Mouse (Mus musculus) hindbrain, embryonic 11.5 days (tissue): ENCODE data around the gene Rai2. TPM values are rescaled to one million over a fixed set of nuclear protein-coding genes. Genes with fewer than 3 reads are reported as not detected.

Experiments used
- ATAC-seq: fragments of 200-750 bp; cut with Nextera tagmentation; 2 replicates; pipeline ENCODE4 v1.8.0; 2017; ENCODE audit warnings: mild to moderate bottlenecking, moderate TSS enrichment, moderate library complexity; ENCODE audit not compliant: low FRiP score
- DNase-seq: peaks from one replicate; pipeline ENCODE4 v3.0.0-alpha.2; 2015; ENCODE audit warnings: low spot score
- H3K27ac ChIP-seq: fragments of 300-500 bp; sonication (generic); 2 replicates; pipeline ENCODE4 v1.5.1; 2014; ENCODE audit warnings: mild to moderate bottlenecking, low read depth, low read length
- H3K27me3 ChIP-seq: fragments of 300-500 bp; sonication (generic); 2 replicates; pipeline ENCODE4 v1.6.1; 2014; ENCODE audit warnings: mild to moderate bottlenecking, low read length, moderate library complexity, mixed read lengths; ENCODE audit not compliant: control insufficient read depth, insufficient read depth
- H3K36me3 ChIP-seq: fragments of 300-500 bp; sonication (generic); 2 replicates; pipeline ENCODE4 v1.6.1; 2014; ENCODE audit warnings: mild to moderate bottlenecking, low read length, moderate library complexity, mixed read lengths; ENCODE audit not compliant: control insufficient read depth, insufficient read depth
- H3K4me1 ChIP-seq: fragments of 300-500 bp; sonication (generic); replicated peaks from 2 replicates; pipeline ENCODE4 v1.6.1; 2014; ENCODE audit warnings: low read length, mixed read lengths; ENCODE audit not compliant: control insufficient read depth, insufficient read depth
- H3K4me2 ChIP-seq: fragments of 300-500 bp; sonication (generic); replicated peaks from 2 replicates; pipeline ENCODE4 v1.6.1; 2014; ENCODE audit warnings: mild to moderate bottlenecking, low read depth, low read length
- H3K4me3 ChIP-seq: fragments of 300-500 bp; sonication (generic); 2 replicates; pipeline ENCODE4 v1.5.1; 2014; ENCODE audit warnings: low read depth, low read length
- H3K9ac ChIP-seq: fragments of 300-500 bp; sonication (generic); 2 replicates; pipeline ENCODE4 v1.6.1; 2014; ENCODE audit warnings: low read depth, low read length
- H3K9me3 ChIP-seq: fragments of 300-500 bp; sonication (generic); 2 replicates; pipeline ENCODE4 v1.6.1; 2016; ENCODE audit warnings: low read length; ENCODE audit not compliant: control insufficient read depth
- WGBS: fragments of 180-500 bp; shearing (Covaris S2); extraction: QIAGEN DNeasy Blood & Tissue Kit; methylation state at CpG from one replicate; pipeline ENCODE4 v1.1.7; 2014; 5-methylcytosine and 5-hydroxymethylcytosine counted together
- polyA plus RNA-seq: library from polyadenylated mRNA; unstranded; fragments of >200 nt; fragmentation: Nextera tagmentation; extraction: Ambion mirVana; gene quantifications from 2 replicates; pipeline ENCODE4 v1.2.1, GENCODE M21; 2014

Gene Rai2
- polyA plus RNA-seq, 1 experiment from 2014 or later: 8.6 TPM

DNA sequence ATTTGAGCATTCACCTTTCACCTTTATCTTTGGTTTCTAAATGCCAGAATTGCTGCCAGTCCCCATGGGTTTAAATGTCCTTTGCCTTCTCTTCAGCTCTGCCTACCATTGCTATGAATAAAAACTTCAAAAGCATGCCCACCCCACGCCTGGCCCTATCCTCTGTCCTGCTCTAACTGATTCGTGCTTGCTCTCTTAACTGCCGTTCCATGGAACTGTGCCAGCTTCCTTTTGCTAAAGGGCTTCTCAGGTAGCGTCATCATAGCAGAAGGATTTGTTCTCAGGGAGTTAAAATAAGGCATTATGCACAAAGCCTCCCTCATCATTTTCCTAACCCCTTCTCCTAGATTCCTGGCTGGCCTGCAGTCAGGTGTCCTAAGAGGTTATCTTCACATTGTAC is 11.6 kb downstream of the Rai2 start:
- H3K9ac ChIP-seq: no peak overlapping the region
- H3K4me2 ChIP-seq: no peak overlapping the region
- WGBS: 83% methylated on average over 4 of the region's 4 CpGs
- no peaks in the 10 kb centered on the region for H3K36me3 ChIP-seq
- H3K27me3 ChIP-seq: peaks cover 19% of the 10 kb centered on the region
- ATAC-seq (no peak), DNase-seq (no peak)
- no peak overlapping the region for H3K27ac ChIP-seq
- no peak overlapping the region for H3K4me3 ChIP-seq
- no peaks in the 10 kb centered on the region for H3K9me3 ChIP-seq
- H3K4me1 ChIP-seq: no peaks in the 10 kb centered on the region

- DNase-seq (no peak), ATAC-seq (no peak)
- Histone ChIP-seq H3K27me3 (peaks cover 24% of the 10 kb centered on the region), H3K36me3 (no peaks in the 10 kb centered on the region), H3K4me1 (no peaks in the 10 kb centered on the region), H3K27ac (no peak overlapping the region), H3K4me3 (no peak overlapping the region), H3K9me3 (no peaks in the 10 kb centered on the region), H3K4me2 (no peak overlapping the region), H3K9ac (no peak overlapping the region)
Observed at GRCm38 (mm10) chrX:161730026-161730425, 13.2 kb downstream of the Rai2 start.

DNA sequence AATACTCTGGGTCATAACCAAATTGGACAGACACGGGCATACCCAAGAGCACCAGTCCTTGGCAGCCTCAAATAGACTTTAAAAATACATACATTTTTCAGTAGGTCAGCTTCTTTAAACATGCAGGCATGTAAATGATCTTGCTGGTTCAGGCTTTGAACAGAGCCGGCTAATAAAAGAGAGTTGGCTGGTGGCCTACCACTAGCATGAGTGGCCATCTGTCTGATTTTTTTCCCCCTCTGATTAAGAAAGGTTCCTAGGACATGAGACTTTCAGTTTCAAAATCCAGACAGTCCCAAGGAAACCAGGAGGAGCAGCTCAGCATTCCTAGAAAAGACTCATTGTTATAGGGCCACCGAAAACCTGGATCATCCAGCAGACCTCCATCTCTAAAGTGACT is 15.0 kb downstream of the Rai2 start:
- H3K4me1 ChIP-seq: no peaks in the 10 kb centered on the region
- no peak overlapping the region for H3K4me3 ChIP-seq
- no peaks in the 10 kb centered on the region for H3K9me3 ChIP-seq
- WGBS: 75% methylated on average over 3 of the region's 3 CpGs
- no peak overlapping the region for H3K4me2 ChIP-seq
- ATAC-seq (no peak), DNase-seq (no peak)
- H3K27me3 ChIP-seq: peaks cover 16% of the 10 kb centered on the region
- no peaks in the 10 kb centered on the region for H3K36me3 ChIP-seq
- no peak overlapping the region for H3K9ac ChIP-seq
- no peak overlapping the region for H3K27ac ChIP-seq

- H3K27me3 ChIP-seq: peaks cover 14% of the 10 kb centered on the region
- H3K27ac ChIP-seq: no peak overlapping the region
- no peak for DNase-seq
- H3K4me1 ChIP-seq: no peaks in the 10 kb centered on the region
- H3K9me3 ChIP-seq: no peaks in the 10 kb centered on the region
- no peaks in the 10 kb centered on the region for H3K36me3 ChIP-seq
- ATAC-seq: no peak
- 82% methylated on average over 12 of the region's 12 CpGs for WGBS
- H3K4me3 ChIP-seq: no peak overlapping the region
- H3K9ac ChIP-seq: no peak overlapping the region
- H3K4me2 ChIP-seq: no peak overlapping the region
Observed at GRCm38 (mm10) chrX:161733581-161734309, 16.9 kb downstream of the Rai2 start.

GRCm38 (mm10) chrX:161734310-161734676 is 17.4 kb downstream of the Rai2 start:
- ATAC-seq (no peak), DNase-seq (no peak)
- WGBS: 89% methylated on average over 4 of the region's 4 CpGs
- Histone ChIP-seq H3K9ac (no peak overlapping the region), H3K36me3 (no peaks in the 10 kb centered on the region), H3K4me3 (no peak overlapping the region), H3K4me1 (no peaks in the 10 kb centered on the region), H3K4me2 (no peak overlapping the region), H3K27me3 (peaks cover 14% of the 10 kb centered on the region), H3K27ac (no peak overlapping the region), H3K9me3 (no peaks in the 10 kb centered on the region)

DNA sequence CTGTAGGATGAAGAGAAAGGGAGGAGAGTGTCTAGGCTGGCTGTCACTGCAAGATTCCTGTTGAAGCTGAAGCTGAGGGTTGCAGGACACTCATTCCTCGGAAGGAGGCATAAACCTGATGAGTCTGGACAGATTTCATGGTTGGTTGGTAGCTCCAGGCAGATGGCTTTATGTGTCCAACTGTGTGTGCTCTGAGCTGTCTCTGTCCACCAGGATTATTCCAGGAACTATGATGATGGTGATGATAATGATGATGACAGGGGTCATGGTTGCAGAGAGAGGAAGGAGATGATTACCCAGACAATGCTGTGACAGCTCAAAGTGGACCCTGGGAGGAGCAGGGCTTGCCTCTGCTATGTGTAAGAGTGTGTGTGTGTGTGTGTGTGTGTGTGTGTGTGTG is 22.5 kb downstream of the Rai2 start:
- H3K9ac ChIP-seq: no peak overlapping the region
- peaks cover 9% of the 10 kb centered on the region; the same call in 1 of the 2 replicates for H3K27me3 ChIP-seq
- H3K36me3 ChIP-seq: no peaks in the 10 kb centered on the region
- 81% methylated on average over 1 of the region's 1 CpGs for WGBS
- ATAC-seq (no peak), DNase-seq (no peak)
- H3K4me1 ChIP-seq: no peaks in the 10 kb centered on the region
- H3K4me3 ChIP-seq: no peak overlapping the region
- no peak overlapping the region for H3K4me2 ChIP-seq
- no peaks in the 10 kb centered on the region for H3K9me3 ChIP-seq
- H3K27ac ChIP-seq: no peak overlapping the region

DNA sequence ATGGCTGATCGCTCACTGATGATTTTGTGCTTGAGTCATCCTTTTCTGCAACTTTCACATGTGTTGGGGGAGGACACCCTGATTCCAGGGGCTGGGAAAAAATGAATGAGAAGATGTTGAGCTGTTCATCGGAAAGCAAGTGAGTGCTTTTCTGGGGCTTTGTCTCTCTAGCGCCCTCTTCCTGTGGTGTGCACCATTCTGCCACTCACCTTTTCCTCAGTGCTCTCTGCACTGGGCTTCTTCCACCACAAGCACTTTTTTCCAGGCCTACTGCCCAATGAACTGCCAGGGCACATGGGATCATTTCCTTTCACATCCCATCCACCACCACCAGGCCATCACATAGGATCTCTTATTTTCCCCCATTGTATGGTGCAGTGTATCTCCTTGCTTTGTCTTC is 26.2 kb downstream of the Rai2 start:
- Histone ChIP-seq H3K9me3 (no peaks in the 10 kb centered on the region), H3K4me1 (no peaks in the 10 kb centered on the region), H3K27me3 (peaks cover 13% of the 10 kb centered on the region; the same call in 1 of the 2 replicates), H3K4me2 (no peak overlapping the region), H3K36me3 (no peaks in the 10 kb centered on the region), H3K9ac (no peak overlapping the region), H3K27ac (no peak overlapping the region), H3K4me3 (no peak overlapping the region)
- DNase-seq (no peak), ATAC-seq (no peak)
- 66% methylated on average over 3 of the region's 3 CpGs for WGBS

- peaks cover 13% of the 10 kb centered on the region; the same call in 1 of the 2 replicates for H3K27me3 ChIP-seq
- 91% methylated on average over 3 of the region's 3 CpGs for WGBS
- no peak for ATAC-seq
Observed at GRCm38 (mm10) chrX:161745296-161745695, 28.4 kb downstream of the Rai2 start.

GRCm38 (mm10) chrX:161747337-161747736 is 30.5 kb downstream of the Rai2 start:
- no peak overlapping the region for H3K27ac ChIP-seq
- no peak overlapping the region for H3K4me3 ChIP-seq
- no peaks in the 10 kb centered on the region for H3K36me3 ChIP-seq
- WGBS: 77% methylated on average over 2 of the region's 2 CpGs
- H3K9ac ChIP-seq: no peak overlapping the region
- H3K4me1 ChIP-seq: no peaks in the 10 kb centered on the region
- H3K4me2 ChIP-seq: no peak overlapping the region
- no peak for DNase-seq
- no peaks in the 10 kb centered on the region for H3K9me3 ChIP-seq
- peaks cover 15% of the 10 kb centered on the region; the same call in 1 of the 2 replicates for H3K27me3 ChIP-seq
- ATAC-seq: no peak

More at GRCm38 (mm10) chrX:161745296-161745695, 28.4 kb downstream of the Rai2 start:
- H3K36me3 ChIP-seq: no peaks in the 10 kb centered on the region
- no peak for DNase-seq
- H3K9me3 ChIP-seq: no peaks in the 10 kb centered on the region
- H3K9ac ChIP-seq: no peak overlapping the region
- no peak overlapping the region for H3K4me3 ChIP-seq
- H3K4me1 ChIP-seq: no peaks in the 10 kb centered on the region
- no peak overlapping the region for H3K4me2 ChIP-seq
- H3K27ac ChIP-seq: no peak overlapping the region
